ENCODE assay signal across 10 mouse cellular contexts in the genomic region with DNA sequence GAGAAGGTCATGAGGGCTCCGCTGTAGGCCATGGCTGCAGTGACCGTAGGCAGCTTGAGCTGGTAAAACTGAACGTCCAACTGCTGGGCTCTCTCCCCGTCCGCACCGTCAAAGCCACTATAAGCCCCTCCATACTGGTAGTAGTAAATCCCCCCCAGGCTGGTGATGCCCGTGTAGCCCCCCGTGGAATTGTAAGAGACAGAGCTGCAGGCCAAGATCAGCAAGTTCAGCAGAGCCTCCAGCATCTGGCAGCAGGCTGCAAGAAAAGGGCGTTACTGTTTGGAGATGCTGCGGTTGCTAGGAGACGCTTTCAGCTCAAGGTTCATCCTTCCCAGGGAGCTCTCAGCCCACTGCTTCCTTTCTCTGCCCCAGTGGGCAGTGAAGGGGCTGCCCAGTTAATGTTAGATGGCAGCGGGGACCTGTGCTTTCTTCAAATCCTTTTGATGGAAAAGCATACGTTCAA. TPM values are rescaled to one million over a fixed set of nuclear protein-coding genes. Genes with fewer than 3 reads are reported as not detected.
DNase-seq lines count a peak whose midpoint lies in the region; ATAC-seq and TF ChIP-seq lines count a peak whose summit lies in the region.
"Had no signal": no experiment of that assay in that cellular context is flagged by ENCODE, and none has a peak within 500 bp of the region (broad histone marks: within the 10 kb centered on the region; RNA-seq: fewer than 3 reads in every experiment).

No protein-coding gene starts in this region.

- no peak overlapping the region for H3K4me2 ChIP-seq in forebrain, embryonic 15.5 days (replicated peaks)
- H3K4me2 ChIP-seq in midbrain, postnatal 0 days (ENCODE audit: low read depth, low read length, poor library complexity, severe bottlenecking), result no peak overlapping the region
- H3K4me2 ChIP-seq: limb, embryonic 12.5 days had no signal

- no peaks in the 10 kb centered on the region for H3K36me3 ChIP-seq in forebrain, embryonic 15.5 days
- no peaks in the 10 kb centered on the region for H3K36me3 ChIP-seq in midbrain, postnatal 0 days (ENCODE audit: insufficient read depth, low read length)
- H3K36me3 ChIP-seq: limb, embryonic 12.5 days had no signal

- no peak overlapping the region for H3K9ac ChIP-seq in forebrain, embryonic 15.5 days (replicated peaks)
- H3K9ac ChIP-seq in midbrain, postnatal 0 days (replicated peaks; ENCODE audit: low read length, poor library complexity, severe bottlenecking), result no peak overlapping the region
- H3K9ac ChIP-seq: limb, embryonic 12.5 days had no signal

- DNase-seq in frontal cortex, postnatal 36 days (ENCODE audit: low spot score in 2 of 2), result peak; percentile 51 to 59
- no peak for DNase-seq in frontal cortex, postnatal 14 days (ENCODE audit: low spot score in 2 of 2)
- DNase-seq in ES-CJ7 (ENCODE audit: low read depth, low spot score), result peak; percentile 58
- peak; percentile 80 for DNase-seq in midbrain, postnatal 0 days (ENCODE audit: low spot score)
- DNase-seq in thymus, postnatal 14 days, result no peak
- no peak for DNase-seq in cerebellum, adult 2 months
- DNase-seq in layer of hippocampus, adult 11-12 months (ENCODE audit: low spot score), result no peak
- DNase-seq: adrenal gland, adult 8-10 months had no signal

- no peak overlapping the region for H3K4me3 ChIP-seq in forebrain, embryonic 15.5 days
- H3K4me3 ChIP-seq in midbrain, postnatal 0 days (ENCODE audit: low read depth, low read length), result no peak overlapping the region
- H3K4me3 ChIP-seq in cerebellum, adult 2 months (replicated peaks; ENCODE audit: insufficient read depth, low read depth, low read length), result no peak overlapping the region
- H3K4me3 ChIP-seq: limb, embryonic 12.5 days had no signal

- no peaks in the 10 kb centered on the region for H3K27me3 ChIP-seq in forebrain, embryonic 15.5 days
- no peaks in the 10 kb centered on the region for H3K27me3 ChIP-seq in midbrain, postnatal 0 days (ENCODE audit: insufficient read depth, low read length)
- no peaks in the 10 kb centered on the region for H3K27me3 ChIP-seq in cerebellum, adult 2 months (ENCODE audit: control insufficient read depth, insufficient read depth, low read length)

- WGBS in forebrain, embryonic 15.5 days, result 37% methylated on average over 13 of the region's 13 CpGs
- WGBS in midbrain, postnatal 0 days, result 23% methylated on average over 13 of the region's 13 CpGs
- WGBS in cerebellum, adult 2 months, result 22% methylated on average over 13 of the region's 13 CpGs

- peak overlapping the region; percentile 60 for H3K27ac ChIP-seq in forebrain, embryonic 15.5 days (replicated peaks)
- H3K27ac ChIP-seq in midbrain, postnatal 0 days (ENCODE audit: low read depth, low read length), result peak overlapping the region; percentile 55; the same call in 1 of the 2 replicates
- no peak overlapping the region for H3K27ac ChIP-seq in cerebellum, adult 2 months (ENCODE audit: insufficient read depth, low read length)
- H3K27ac ChIP-seq: limb, embryonic 12.5 days had no signal

- no peak for TF ChIP-seq POLR2A in cerebellum, adult 2 months (IDR thresholded peaks at IDR 0.05; ENCODE audit: borderline replicate concordance, insufficient read depth, low read length)

- H3K9me3 ChIP-seq in forebrain, embryonic 15.5 days, result no peaks in the 10 kb centered on the region
- H3K9me3 ChIP-seq in midbrain, postnatal 0 days (ENCODE audit: low read length), result no peaks in the 10 kb centered on the region
- H3K9me3 ChIP-seq: limb, embryonic 12.5 days had no signal

- ATAC-seq in forebrain, embryonic 15.5 days (replicated peaks), result peak; percentile 49; the same call in 1 of the 2 replicates
- peak; percentile 71; the same call in 1 of the 2 replicates for ATAC-seq in midbrain, postnatal 0 days (ENCODE audit: low FRiP score)

- H3K4me1 ChIP-seq in forebrain, embryonic 15.5 days, result peaks cover 19% of the 10 kb centered on the region
- peaks cover 2% of the 10 kb centered on the region for H3K4me1 ChIP-seq in midbrain, postnatal 0 days (ENCODE audit: insufficient read depth, low read length)
- H3K4me1 ChIP-seq in cerebellum, adult 2 months (ENCODE audit: control insufficient read depth, insufficient read depth, low read length), result no peaks in the 10 kb centered on the region

- no peak; the same call in 1 of the 2 replicates for TF ChIP-seq CTCF in midbrain, postnatal 0 days (IDR thresholded peaks at IDR 0.05)
- TF ChIP-seq CTCF in cerebellum, adult 2 months (IDR thresholded peaks at IDR 0.05; ENCODE audit: borderline replicate concordance, insufficient read depth, low read depth, low read length), result no peak

RNA-seq across cellular contexts. Expression of a gene that starts 7.5 kb away (rescaled TPM):
- 2.0 and 2.2 TPM in 2 replicates for polyA plus RNA-seq in forebrain, embryonic 15.5 days (2015; fragmentation: Nextera tagmentation; extraction: Ambion mirVana)
- 0.47 and 1.4 TPM in 2 replicates for total RNA-seq in midbrain, postnatal 0 days (2014; rRNA removed)
- 1.1 and 1.6 TPM in 2 replicates for polyA plus RNA-seq in midbrain, postnatal 0 days (2015; fragmentation: Nextera tagmentation; extraction: Ambion mirVana)
- polyA plus RNA-seq in cerebellum, adult 2 months (2012; rRNA removed), result 0.21 and 0.33 TPM in 2 replicates

RNA-seq across cellular contexts. Expression of a gene that starts 35.7 kb away (rescaled TPM):
- not detected in 2 replicates for polyA plus RNA-seq in forebrain, embryonic 15.5 days (2015; fragmentation: Nextera tagmentation; extraction: Ambion mirVana)
- total RNA-seq in midbrain, postnatal 0 days (2014; rRNA removed), result not detected in 2 replicates
- polyA plus RNA-seq in midbrain, postnatal 0 days (2015; fragmentation: Nextera tagmentation; extraction: Ambion mirVana), result 0.14 and 0.15 TPM in 2 replicates
- 0.05 TPM in 1 of 2 replicates, not detected in the other for polyA plus RNA-seq in cerebellum, adult 2 months (2012; rRNA removed)
- polyA plus RNA-seq: limb, embryonic 12.5 days had no signal

Comparison
In these comparisons a context has a peak if more than half of its experiments do, and no peak if none do; other contexts are left out.
1. DNase-seq: peak in frontal cortex, postnatal 36 days (2 of 2), ES-CJ7 (single experiment) and midbrain, postnatal 0 days (single experiment); none in frontal cortex, postnatal 14 days (0 of 2), thymus, postnatal 14 days (single experiment), cerebellum, adult 2 months (0 of 2) and layer of hippocampus, adult 11-12 months (single experiment).